Mouse (Mus musculus) C2C12 (cell line): ENCODE results near the gene Spdye4a.

ENCODE experiments used
- CTCF ChIP-seq: IDR thresholded peaks from one replicate; pipeline ENCODE4 v1.5.1; 2011; ENCODE audit not compliant: control insufficient read depth, insufficient read depth, insufficient read length
- MAX ChIP-seq: IDR thresholded peaks from one replicate; pipeline ENCODE4 v1.6.1; 2011; ENCODE audit warnings: mild to moderate bottlenecking, control low read depth

DNA sequence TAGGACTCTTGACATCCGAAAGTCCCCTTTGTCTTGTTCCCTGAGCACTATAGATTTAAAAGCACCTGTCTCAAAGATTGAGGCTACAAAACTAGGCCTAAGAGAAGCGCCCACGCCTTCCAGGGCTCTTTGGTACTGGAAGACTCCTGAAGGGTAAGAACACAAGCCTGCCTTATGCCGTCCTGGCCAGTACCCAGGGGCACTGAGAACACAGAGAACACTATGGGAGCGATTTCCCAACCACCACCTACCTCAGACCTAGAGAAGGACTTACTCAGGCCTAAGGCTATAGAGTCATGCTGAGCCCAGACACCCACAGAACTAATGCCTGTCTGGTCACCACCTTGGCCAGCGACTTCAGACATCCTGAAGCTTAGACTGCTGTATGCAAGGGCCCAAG, 40.1 kb upstream of the Spdye4a start:
- no peak for TF ChIP-seq CTCF
- TF ChIP-seq MAX, result no peak
